Mouse (Mus musculus) embryo, embryonic 10.5 days (tissue): ENCODE measurements around the gene Larp6.

ENCODE experiments used
- DNase-seq: peaks from one replicate; pipeline ENCODE4 v3.0.0-alpha.2; 2015; ENCODE audit warnings: low spot score

Gene Larp6

GRCm38 (mm10) chr9:60712771-60713541, at the start of gene Larp6:
Larp6 (plus strand) TSS chr9:60712989.
- DNase-seq = peak; percentile 57

GRCm38 (mm10) chr9:60664385-60664784, 48.4 kb upstream of the Larp6 start:
- no peak for DNase-seq

GRCm38 (mm10) chr9:60664866-60665265, 47.9 kb upstream of the Larp6 start:
- DNase-seq = no peak

DNA sequence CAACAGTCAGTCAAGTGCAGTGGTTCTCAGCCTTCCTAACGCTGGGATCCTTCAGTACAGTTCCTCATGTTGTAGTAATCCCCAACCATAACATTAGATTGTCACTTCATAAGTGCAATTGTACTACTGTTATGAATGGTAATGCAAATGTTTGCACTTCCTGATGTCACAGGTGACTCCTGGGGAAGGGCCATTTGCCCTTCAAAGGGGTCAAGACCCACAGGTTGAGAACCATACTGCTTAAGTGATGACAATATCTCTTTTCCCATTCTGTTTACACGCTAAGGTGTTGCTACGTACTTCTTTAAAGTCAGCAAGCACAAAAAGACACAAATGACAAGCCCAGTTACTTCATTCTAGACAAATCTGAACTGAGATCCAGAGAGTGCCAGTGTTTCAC, 47.3 kb upstream of the Larp6 start:
- no peak for DNase-seq

DNA sequence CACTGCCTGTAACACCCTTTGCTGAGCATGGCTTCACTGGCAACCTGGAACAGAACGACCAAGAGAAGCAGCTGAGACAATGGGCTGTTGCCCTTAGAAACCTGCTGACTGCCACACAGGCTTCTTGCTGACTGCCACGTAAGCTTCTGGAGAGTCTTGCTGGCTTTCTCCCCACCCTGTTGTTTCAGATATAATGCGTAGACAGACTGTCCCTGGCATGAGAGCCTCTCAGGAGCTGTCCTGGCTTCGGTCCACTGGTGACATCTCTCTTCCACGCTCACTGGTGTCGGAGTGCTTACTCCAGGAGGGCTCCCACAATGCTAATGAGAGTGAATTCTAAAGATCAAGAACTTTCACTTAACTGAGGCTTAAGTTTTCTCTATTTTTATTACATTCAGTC, 43.9 kb upstream of the Larp6 start:
- no peak for DNase-seq

GRCm38 (mm10) chr9:60672568-60672967, 40.2 kb upstream of the Larp6 start:
- DNase-seq = no peak

DNA sequence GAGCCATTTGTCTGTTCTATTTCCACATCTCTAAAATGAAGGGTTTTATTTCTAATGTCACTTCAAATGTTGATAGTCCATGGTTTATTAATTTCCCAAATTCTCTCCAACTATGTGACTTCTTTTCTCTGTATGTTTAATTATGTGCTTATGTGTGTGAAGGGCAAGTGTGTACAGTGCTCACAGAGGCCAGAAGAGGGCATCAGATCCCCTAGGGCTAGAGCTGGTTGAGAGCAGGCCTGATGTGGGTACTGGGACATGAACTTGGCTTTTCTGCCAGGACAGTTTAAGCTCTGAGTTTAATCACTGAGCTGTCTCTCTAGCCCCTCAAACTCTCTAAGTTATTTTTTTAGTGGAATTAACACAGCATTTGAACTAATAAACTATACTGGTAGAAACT, 38.0 kb upstream of the Larp6 start:
- no peak for DNase-seq

DNA sequence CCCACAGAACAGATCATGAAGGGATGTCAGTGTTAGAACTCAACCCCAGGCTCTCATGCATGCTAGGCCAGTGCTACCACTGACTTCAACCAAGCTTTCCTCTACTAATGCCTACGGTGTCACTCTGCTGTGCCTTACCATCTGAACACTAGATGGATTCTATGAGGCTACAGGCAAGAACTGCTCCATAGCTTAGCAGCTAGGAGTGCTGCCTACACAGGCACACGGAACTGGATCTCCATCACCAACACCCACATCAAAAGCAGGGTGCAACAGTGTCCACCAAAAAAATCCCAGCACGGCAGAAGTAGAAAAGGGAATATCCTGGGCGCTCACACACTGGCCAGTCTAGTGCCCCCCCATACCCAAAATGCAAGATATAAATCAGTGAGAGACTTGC, 36.4 kb upstream of the Larp6 start:
- DNase-seq = no peak

DNA sequence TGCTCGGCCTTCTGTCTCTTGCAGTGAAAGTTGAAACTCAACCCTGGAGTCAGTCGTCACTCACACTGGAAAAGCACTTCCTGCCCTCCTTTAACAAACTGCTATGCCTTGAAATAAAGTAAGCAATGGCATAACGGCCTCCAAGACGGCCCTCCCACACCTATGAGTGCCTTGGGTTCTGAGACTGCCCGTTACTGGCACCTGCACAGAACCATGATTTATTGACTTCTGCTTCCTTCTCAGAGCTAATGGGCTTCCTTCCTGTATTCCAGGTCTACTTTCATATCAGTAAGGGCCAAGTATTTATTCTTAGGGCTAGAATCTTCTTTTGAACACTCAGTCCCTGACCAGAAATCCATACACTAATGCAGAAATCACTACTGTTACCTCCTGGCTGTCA, 33.9 kb upstream of the Larp6 start:
- DNase-seq = no peak

- no peak for DNase-seq
Observed at GRCm38 (mm10) chr9:60681005-60681404, 31.8 kb upstream of the Larp6 start.

DNA sequence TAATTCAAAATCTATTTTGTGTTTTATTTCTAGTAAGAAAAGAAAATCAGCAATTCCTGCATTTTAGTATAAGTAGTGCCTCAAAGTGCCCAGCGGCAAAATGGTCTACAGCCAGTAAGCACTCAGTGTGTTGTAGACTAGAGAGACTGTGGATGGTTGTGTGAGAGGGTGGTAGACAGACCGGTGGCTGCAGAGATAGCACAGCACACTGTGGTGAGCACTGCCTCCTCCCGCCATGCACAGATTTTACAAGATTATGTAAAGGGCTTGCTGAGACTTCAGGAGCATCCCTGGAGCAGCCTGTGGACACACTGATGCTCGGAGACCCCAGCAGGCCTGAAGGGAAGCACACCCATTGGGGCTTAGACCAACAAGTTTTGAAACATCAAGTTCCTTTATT, 30.0 kb upstream of the Larp6 start:
- no peak for DNase-seq

- DNase-seq = no peak
Observed at GRCm38 (mm10) chr9:60687415-60687814, 25.4 kb upstream of the Larp6 start.

- peak; percentile 97 for DNase-seq
Observed at GRCm38 (mm10) chr9:60687891-60688324, 24.9 kb upstream of the Larp6 start, which contains the start of gene Lrrc49. Lrrc49 (minus strand) TSS chr9:60688158.

GRCm38 (mm10) chr9:60692624-60693023, 20.2 kb upstream of the Larp6 start:
- no peak for DNase-seq

- peak; percentile 40 for DNase-seq
Observed at GRCm38 (mm10) chr9:60693986-60694385, 18.8 kb upstream of the Larp6 start.

DNA sequence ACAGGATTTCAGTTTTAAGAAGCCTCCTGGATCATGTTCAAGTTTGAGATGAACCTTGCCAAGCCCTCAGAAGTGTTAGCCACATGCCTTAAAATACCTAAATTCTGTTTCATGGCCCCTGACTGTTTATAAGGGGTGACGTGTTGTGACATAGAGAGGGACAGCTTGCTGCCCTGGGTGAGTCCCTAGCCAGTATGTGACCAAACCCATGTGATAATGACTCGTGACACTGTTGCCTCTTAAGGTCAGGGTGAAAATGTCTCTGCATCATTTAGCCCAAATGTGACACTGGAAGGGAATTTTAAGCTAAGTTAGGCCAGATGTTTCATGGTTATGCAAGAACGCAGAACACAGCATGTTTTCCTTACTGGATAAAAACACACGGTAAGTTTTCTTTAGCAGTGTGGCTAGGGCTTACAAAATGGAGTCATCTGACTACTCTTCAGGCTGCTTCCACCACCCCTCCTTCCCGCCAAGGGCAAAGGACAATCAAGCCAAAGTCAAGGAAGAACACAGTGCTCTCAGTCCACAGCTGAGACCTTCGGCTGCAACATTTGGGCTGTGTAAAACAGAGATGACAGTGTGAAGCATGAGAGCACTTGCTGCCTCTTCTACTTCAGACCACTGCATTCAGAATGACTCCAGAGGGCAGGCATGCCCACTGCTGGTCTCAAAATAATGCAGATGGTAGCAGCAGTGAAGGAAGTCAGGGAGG, 16.4 kb upstream of the Larp6 start:
- no peak for DNase-seq

GRCm38 (mm10) chr9:60699581-60700231, 13.1 kb upstream of the Larp6 start:
- DNase-seq = peak; percentile 47

- DNase-seq = no peak
Observed at GRCm38 (mm10) chr9:60707594-60707993, 5.2 kb upstream of the Larp6 start.

GRCm38 (mm10) chr9:60708606-60709005, 4.2 kb upstream of the Larp6 start:
- DNase-seq = no peak

DNA sequence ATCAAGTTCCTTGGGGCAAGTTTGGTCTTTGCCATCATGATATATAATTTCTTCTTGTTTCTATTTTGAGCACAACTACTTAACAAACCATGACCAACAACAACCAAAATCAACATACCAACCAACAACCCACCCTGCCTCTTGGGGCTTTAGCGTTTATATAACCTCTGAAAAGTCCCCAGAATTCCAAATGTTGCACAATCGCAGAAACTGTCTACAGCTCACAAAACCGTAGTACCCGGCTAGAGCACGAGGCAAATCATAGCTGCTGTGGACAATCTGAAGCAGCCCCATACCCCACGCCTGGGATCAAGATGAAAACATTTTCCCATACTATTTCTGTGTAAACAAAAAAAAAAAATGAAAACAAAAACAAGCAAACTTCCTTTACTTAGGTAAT, 3.1 kb upstream of the Larp6 start:
- DNase-seq = no peak

GRCm38 (mm10) chr9:60712011-60712410, 778 bp upstream of the Larp6 start:
- no peak for DNase-seq

DNA sequence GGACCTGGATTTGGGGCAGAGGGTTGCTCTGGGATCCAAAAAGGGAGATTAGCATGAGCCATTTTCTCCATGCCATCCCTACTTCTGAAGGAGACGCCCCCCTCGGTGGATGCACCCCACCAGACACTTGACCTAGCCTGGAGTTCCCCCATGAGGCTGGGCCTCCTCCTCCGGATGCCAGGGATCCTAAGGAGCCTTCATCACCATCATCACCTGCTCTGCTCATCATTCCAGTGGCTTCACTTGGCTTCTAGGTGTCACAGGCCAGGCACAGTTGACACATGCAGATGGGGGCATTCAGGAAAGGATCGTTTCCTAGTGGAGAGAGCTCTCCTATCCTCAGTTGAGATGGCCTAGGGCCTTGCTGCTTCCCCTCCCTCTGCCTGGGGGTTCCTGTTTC, 827 bp downstream of the Larp6 start:
- DNase-seq = no peak

- no peak for DNase-seq
Observed at GRCm38 (mm10) chr9:60714191-60714590, 1.4 kb downstream of the Larp6 start.
